Mouse (Mus musculus): Measurements from ENCODE around the gene 1700025G04Rik. TPM values are rescaled to one million over a fixed set of nuclear protein-coding genes. Genes with fewer than 3 reads are reported as not detected.

1700025G04Rik gene
- total and polyA plus RNA-seq, 3 experiments: 1.5 to 19.5 (median 12.8) TPM

DNA sequence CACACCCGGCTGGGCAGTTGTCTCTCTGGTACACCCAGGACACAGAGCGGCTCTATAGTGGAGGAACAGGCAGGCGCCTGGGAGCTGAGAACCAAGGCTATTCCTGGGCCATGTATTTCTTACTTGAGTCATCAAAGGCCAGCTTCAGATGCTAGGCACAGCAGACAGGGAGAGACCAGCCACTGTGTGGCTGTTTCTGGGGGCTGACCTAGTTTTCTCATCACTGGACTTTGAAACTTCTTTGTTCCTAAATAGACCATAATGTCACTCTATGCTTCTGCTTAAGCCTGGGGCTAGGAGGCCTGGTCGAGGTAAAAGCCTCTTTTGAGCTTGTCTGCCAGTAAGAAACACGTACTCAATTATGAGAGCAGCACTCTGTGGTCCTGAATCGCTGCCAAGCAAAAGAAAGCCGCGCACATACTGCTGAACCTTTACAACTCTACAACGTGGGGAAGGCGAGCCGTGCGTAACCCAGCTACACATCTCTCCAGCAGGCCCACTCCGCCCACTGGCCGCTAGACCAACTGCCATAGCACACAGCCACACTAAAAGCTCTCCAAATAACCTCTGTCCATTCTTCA lies 199.8 kb downstream of the 1700025G04Rik start:
- DNase-seq (ENCODE audit: extremely low read depth): no peak
- Histone ChIP-seq H3K27me3 (replicated peaks) (no peaks in the 10 kb centered on the region), H3K4me3 (replicated peaks in 1 of 3; ENCODE audit: low read depth in 2 of 3, low read length in 2 of 3, poor library complexity in 1 of 3) (no peak overlapping the region), H3K79me2 (replicated peaks; ENCODE audit: control insufficient read depth, extremely low read depth, insufficient read depth, poor library complexity, severe bottlenecking) (no peaks in the 10 kb centered on the region), H3K9me3 (replicated peaks; ENCODE audit: low read length) (no peaks in the 10 kb centered on the region), H3K27ac (ENCODE audit: insufficient read depth, low read depth) (no peak overlapping the region), H3K4me1 (ENCODE audit: control insufficient read depth in 1 of 2, insufficient read depth in 2 of 2) (peaks cover 3 to 6% of the 10 kb centered on the region in 2 experiments; a peak in 1 of 4 replicates), H3K36me3 (replicated peaks in 1 of 2; ENCODE audit: control insufficient read depth in 1 of 2, insufficient read depth in 1 of 2, low read length in 1 of 2) (peaks cover 0 to 8% of the 10 kb centered on the region in 2 experiments), H3K9ac (ENCODE audit: insufficient read depth, low read depth) (no peak overlapping the region), H3K4me2 (ENCODE audit: insufficient read depth, low read depth, poor library complexity, severe bottlenecking) (no peak overlapping the region)
- in situ Hi-C loops (cut with MboI; ENCODE audit: low pct_ligation_motif_present, low pct_unique_long_range_greater_than_20kb, low sequenced_read_pairs) (no loop called here), dilution Hi-C loops (cut with MboI; ENCODE audit: extremely low pct_ligation_motif_present, extremely low pct_unique_long_range_greater_than_20kb, low sequenced_read_pairs) (no loop called here)
- TF ChIP-seq POLR2AphosphoS2 (IDR thresholded peaks at IDR 0.05; ENCODE audit: low read depth, low read length): no peak
- TF ChIP-seq CHD1 (IDR thresholded peaks at IDR 0.05; ENCODE audit: low read depth, low read length): no peak
- no peak for TF ChIP-seq JUN (IDR thresholded peaks at IDR 0.05; ENCODE audit: insufficient read depth, low read depth, low read length)

DNA sequence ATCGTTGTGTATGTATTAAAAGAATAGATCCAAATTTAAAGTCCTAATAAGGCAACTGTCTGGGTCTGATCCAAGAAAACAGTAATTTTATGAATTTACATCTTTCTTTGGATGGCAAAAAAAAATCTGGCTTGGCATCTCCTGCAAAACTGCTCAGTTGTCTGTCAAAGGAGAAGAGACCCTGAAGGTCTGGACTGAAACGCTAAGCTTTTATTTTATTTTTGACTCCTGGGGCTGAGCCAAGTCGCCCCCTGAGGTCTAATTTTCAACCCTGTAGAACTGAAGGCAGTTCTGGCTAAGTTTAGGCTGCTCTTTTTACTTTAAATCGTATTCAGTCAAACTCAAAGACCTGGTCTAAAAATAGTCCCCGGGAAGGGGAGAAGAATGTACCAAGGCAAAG lies 202.3 kb downstream of the 1700025G04Rik start:
- H3K4me2 ChIP-seq (ENCODE audit: insufficient read depth, low read depth, poor library complexity, severe bottlenecking): no peak overlapping the region
- peaks cover 2 to 5% of the 10 kb centered on the region in 2 experiments; a peak in 1 of 4 replicates for H3K4me1 ChIP-seq (ENCODE audit: control insufficient read depth in 1 of 2, insufficient read depth in 2 of 2)
- dilution Hi-C loops (cut with MboI; ENCODE audit: extremely low pct_ligation_motif_present, extremely low pct_unique_long_range_greater_than_20kb, low sequenced_read_pairs) (no loop called here), in situ Hi-C loops (cut with MboI; ENCODE audit: low pct_ligation_motif_present, low pct_unique_long_range_greater_than_20kb, low sequenced_read_pairs) (no loop called here)
- no peak for TF ChIP-seq EP300 (IDR thresholded peaks at IDR 0.05; ENCODE audit: low read length)
- no peak for TF ChIP-seq CHD1 (IDR thresholded peaks at IDR 0.05; ENCODE audit: low read depth, low read length)
- TF ChIP-seq SIN3A (IDR thresholded peaks at IDR 0.05; ENCODE audit: low read length): no peak
- TF ChIP-seq SMC3 (IDR thresholded peaks at IDR 0.05; ENCODE audit: low read depth, low read length): no peak
- no peak for TF ChIP-seq NELFE (IDR thresholded peaks at IDR 0.05; ENCODE audit: low read depth, low read length)
- TF ChIP-seq POLR2A (IDR thresholded peaks at IDR 0.05; ENCODE audit: low read depth, low read length): no peak
- no peak for TF ChIP-seq MAX (IDR thresholded peaks at IDR 0.05; ENCODE audit: low read length)
- no peak for TF ChIP-seq CTCF (conservative IDR thresholded peaks at IDR 0.05 in 1 of 2, IDR thresholded peaks at IDR 0.05 in 1 of 2; ENCODE audit: low read depth in 2 of 2, low read length in 2 of 2)
- TF ChIP-seq TBP (conservative IDR thresholded peaks at IDR 0.05; ENCODE audit: low read depth, low read length): no peak
- no peak for TF ChIP-seq KAT2A (IDR thresholded peaks at IDR 0.05; ENCODE audit: insufficient replicate concordance, low read length)
- TF ChIP-seq ZC3H11A (IDR thresholded peaks at IDR 0.05; ENCODE audit: low read depth, low read length): no peak
- TF ChIP-seq BHLHE40 (IDR thresholded peaks at IDR 0.05; ENCODE audit: low read depth, low read length): no peak
- TF ChIP-seq USF1 (IDR thresholded peaks at IDR 0.05; ENCODE audit: low read depth, low read length): no peak
- no peak for TF ChIP-seq MYC (IDR thresholded peaks at IDR 0.05; ENCODE audit: low read depth, low read length)
- TF ChIP-seq MAZ (IDR thresholded peaks at IDR 0.05; ENCODE audit: low read depth, low read length): no peak
- TF ChIP-seq IRF4 (IDR thresholded peaks at IDR 0.05; ENCODE audit: low read depth, low read length): no peak
- no peak for TF ChIP-seq JUN (IDR thresholded peaks at IDR 0.05; ENCODE audit: insufficient read depth, low read depth, low read length)
- TF ChIP-seq USF2 (conservative IDR thresholded peaks at IDR 0.05; ENCODE audit: low read depth, low read length): no peak
- TF ChIP-seq ZNF384 (IDR thresholded peaks at IDR 0.05; ENCODE audit: low read depth, low read length): no peak
- TF ChIP-seq ZMIZ1 (IDR thresholded peaks at IDR 0.05; ENCODE audit: low read depth, low read length): no peak
- no peak overlapping the region for H3K9ac ChIP-seq (ENCODE audit: insufficient read depth, low read depth)
- no peaks in the 10 kb centered on the region for H3K79me2 ChIP-seq (replicated peaks; ENCODE audit: control insufficient read depth, extremely low read depth, insufficient read depth, poor library complexity, severe bottlenecking)
- no peaks in the 10 kb centered on the region for H3K27me3 ChIP-seq (replicated peaks)
- DNase-seq (ENCODE audit: extremely low read depth): no peak
- H3K4me3 ChIP-seq (replicated peaks in 1 of 3; ENCODE audit: low read depth in 2 of 3, low read length in 2 of 3, poor library complexity in 1 of 3): no peak overlapping the region
- no peaks in the 10 kb centered on the region for H3K9me3 ChIP-seq (replicated peaks; ENCODE audit: low read length)
- H3K27ac ChIP-seq (ENCODE audit: insufficient read depth, low read depth): no peak overlapping the region
- H3K36me3 ChIP-seq (replicated peaks in 1 of 2; ENCODE audit: control insufficient read depth in 1 of 2, insufficient read depth in 1 of 2, low read length in 1 of 2): peaks cover 0 to 4% of the 10 kb centered on the region in 2 experiments
